Mouse (Mus musculus) ovary, adult 18-20 months (tissue): ENCODE data around the gene Fdx1l.

Source experiments
- DNase-seq: peaks from one replicate; pipeline ENCODE4 v3.0.0; 2022; ENCODE audit warnings: low spot score, mixed read lengths

The Fdx1l gene

GRCm38 (mm10) chr9:21027774-21028290 lies 45.6 kb downstream of the Fdx1l start:
- no peak for DNase-seq

GRCm38 (mm10) chr9:21026849-21027248 lies 46.6 kb downstream of the Fdx1l start:
- no peak for DNase-seq

- no peak for DNase-seq
These were observed 48.1 kb downstream of the Fdx1l start for GRCm38 (mm10) chr9:21025258-21025810.

GRCm38 (mm10) chr9:21022726-21023125 lies 50.7 kb downstream of the Fdx1l start:
- DNase-seq: no peak

GRCm38 (mm10) chr9:21022288-21022687 lies 51.1 kb downstream of the Fdx1l start:
- DNase-seq: no peak

GRCm38 (mm10) chr9:21021363-21021762 lies 52.1 kb downstream of the Fdx1l start:
- no peak for DNase-seq

DNA sequence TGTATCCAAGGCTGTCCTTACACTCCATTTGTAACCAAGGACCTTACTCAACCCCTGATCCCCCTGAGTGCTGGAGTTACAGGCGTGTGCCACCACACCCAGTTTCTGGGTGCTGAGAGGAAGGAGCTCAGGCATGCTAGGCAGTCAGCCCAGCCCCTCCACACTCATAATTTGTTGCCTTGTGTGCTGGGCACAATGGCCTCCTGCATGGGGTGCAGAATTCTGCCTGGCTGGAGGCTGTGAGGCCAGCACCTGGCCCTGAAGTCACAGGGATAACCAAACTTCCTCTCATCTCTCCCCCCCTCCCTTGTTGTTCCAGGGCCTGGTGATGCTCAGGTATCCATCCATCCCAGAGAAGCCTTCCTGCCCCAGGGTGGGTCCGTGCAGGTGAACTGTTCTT lies 54.8 kb downstream of the Fdx1l start:
- no peak for DNase-seq
